Mouse (Mus musculus) forebrain, embryonic 16.5 days (tissue): ENCODE results near the gene Lrrc4. TPM values are rescaled to one million over a fixed set of nuclear protein-coding genes. Genes with fewer than 3 reads are reported as not detected.

Experiments
- ATAC-seq: fragments of 200-750 bp; cut with Nextera tagmentation; 2 replicates; pipeline ENCODE4 v1.8.0; 2017; ENCODE audit warnings: mild to moderate bottlenecking, moderate library complexity
- H3K27ac ChIP-seq: fragments of 300-500 bp; sonication (generic); 2 replicates; pipeline ENCODE4 v1.5.1; 2014; ENCODE audit warnings: low read length, control low read depth
- H3K27me3 ChIP-seq: fragments of 300-500 bp; sonication (generic); replicated peaks from 2 replicates; pipeline ENCODE4 v1.6.1; 2014; ENCODE audit warnings: low read length; ENCODE audit not compliant: control insufficient read depth, insufficient read depth
- H3K36me3 ChIP-seq: fragments of 300-500 bp; sonication (generic); 2 replicates; pipeline ENCODE4 v1.6.1; 2014; ENCODE audit not compliant: control insufficient read depth, insufficient read depth
- H3K4me1 ChIP-seq: fragments of 300-500 bp; sonication (generic); replicated peaks from 2 replicates; pipeline ENCODE4 v1.6.1; 2014; ENCODE audit warnings: low read length; ENCODE audit not compliant: control insufficient read depth, insufficient read depth
- H3K4me2 ChIP-seq: fragments of 300-500 bp; sonication (generic); 2 replicates; pipeline ENCODE4 v1.6.1; 2014; ENCODE audit warnings: mild to moderate bottlenecking, low read length, control low read depth
- H3K4me3 ChIP-seq: fragments of 300-500 bp; sonication (generic); replicated peaks from 2 replicates; pipeline ENCODE4 v1.5.1; 2014; ENCODE audit warnings: mild to moderate bottlenecking, low read length, control low read depth
- H3K9ac ChIP-seq: fragments of 300-500 bp; sonication (generic); replicated peaks from 2 replicates; pipeline ENCODE4 v1.6.1; 2014; ENCODE audit warnings: low read depth, low read length, control low read depth
- H3K9me3 ChIP-seq: fragments of 300-500 bp; sonication (generic); 2 replicates; pipeline ENCODE4 v1.6.1; 2016; ENCODE audit warnings: low read length; ENCODE audit not compliant: control insufficient read depth
- WGBS: fragments of 180-500 bp; shearing (Covaris S2); extraction: QIAGEN DNeasy Blood & Tissue Kit; methylation state at CpG from one replicate; pipeline ENCODE4 v1.1.7; 2014; 5-methylcytosine and 5-hydroxymethylcytosine counted together
- polyA plus RNA-seq: library from polyadenylated mRNA; unstranded; fragments of >200 nt; fragmentation: Nextera tagmentation; extraction: Ambion mirVana; gene quantifications from 2 replicates; pipeline ENCODE4 v1.2.1, GENCODE M21; 2015

Gene Lrrc4
- polyA plus RNA-seq, 1 experiment from 2014 or later: 8.4 TPM

GRCm38 (mm10) chr6:28753681-28754080, 77.9 kb downstream of the Lrrc4 start:
- Histone ChIP-seq H3K27me3 (no peaks in the 10 kb centered on the region), H3K4me2 (peak overlapping the region; percentile 21), H3K9ac (0 out of 2 replicates have a peak overlapping the region, but pooled peaks have one; percentile 11), H3K4me3 (no peak overlapping the region), H3K27ac (peak overlapping the region; percentile 91), H3K9me3 (no peaks in the 10 kb centered on the region), H3K36me3 (no peaks in the 10 kb centered on the region), H3K4me1 (peaks cover 54% of the 10 kb centered on the region)
- 31% methylated on average over 5 of the region's 5 CpGs for WGBS
- peak; percentile 77 for ATAC-seq

GRCm38 (mm10) chr6:28753217-28753616, 78.3 kb downstream of the Lrrc4 start:
- Histone ChIP-seq H3K4me3 (no peak overlapping the region), H3K9ac (no peak overlapping the region), H3K36me3 (no peaks in the 10 kb centered on the region), H3K4me2 (peak overlapping the region; percentile 21; the same call in 1 of the 2 replicates), H3K4me1 (peaks cover 58% of the 10 kb centered on the region), H3K27ac (peak overlapping the region; percentile 91), H3K27me3 (no peaks in the 10 kb centered on the region), H3K9me3 (no peaks in the 10 kb centered on the region)
- 68% methylated on average over 5 of the region's 5 CpGs for WGBS
- peak; percentile 48 for ATAC-seq

- Histone ChIP-seq H3K36me3 (no peaks in the 10 kb centered on the region), H3K4me2 (no peak overlapping the region), H3K9ac (no peak overlapping the region), H3K4me3 (no peak overlapping the region), H3K4me1 (peaks cover 47% of the 10 kb centered on the region), H3K27me3 (no peaks in the 10 kb centered on the region), H3K27ac (no peak overlapping the region), H3K9me3 (no peaks in the 10 kb centered on the region)
- WGBS: 48% methylated on average over 3 of the region's 3 CpGs
- ATAC-seq: no peak
These were observed 80.4 kb downstream of the Lrrc4 start for GRCm38 (mm10) chr6:28751186-28751585.

- Histone ChIP-seq H3K4me3 (no peak overlapping the region), H3K36me3 (no peaks in the 10 kb centered on the region), H3K27ac (no peak overlapping the region), H3K9ac (no peak overlapping the region), H3K27me3 (no peaks in the 10 kb centered on the region), H3K4me1 (peaks cover 41% of the 10 kb centered on the region), H3K9me3 (no peaks in the 10 kb centered on the region), H3K4me2 (no peak overlapping the region)
- ATAC-seq: no peak
- 50% methylated on average over 3 of the region's 3 CpGs for WGBS
These were observed 82.3 kb downstream of the Lrrc4 start for GRCm38 (mm10) chr6:28749224-28749623.

GRCm38 (mm10) chr6:28747931-28748670, 83.4 kb downstream of the Lrrc4 start:
- H3K27me3 ChIP-seq: no peaks in the 10 kb centered on the region
- H3K9ac ChIP-seq: no peak overlapping the region
- no peaks in the 10 kb centered on the region for H3K9me3 ChIP-seq
- WGBS: 69% methylated on average over 14 of the region's 14 CpGs
- H3K4me1 ChIP-seq: peaks cover 35% of the 10 kb centered on the region
- no peaks in the 10 kb centered on the region for H3K36me3 ChIP-seq
- ATAC-seq: no peak
- H3K4me2 ChIP-seq: no peak overlapping the region
- H3K4me3 ChIP-seq: no peak overlapping the region
- 0 out of 2 replicates have a peak overlapping the region, but pooled peaks have one; percentile 7 for H3K27ac ChIP-seq

GRCm38 (mm10) chr6:28747025-28747424, 84.5 kb downstream of the Lrrc4 start:
- peak; percentile 37; the same call in 1 of the 2 replicates for ATAC-seq

GRCm38 (mm10) chr6:28745864-28746263, 85.7 kb downstream of the Lrrc4 start:
- no peak for ATAC-seq
- WGBS: 61% methylated on average over 7 of the region's 7 CpGs

More at GRCm38 (mm10) chr6:28747025-28747424, 84.5 kb downstream of the Lrrc4 start:
- Histone ChIP-seq H3K36me3 (no peaks in the 10 kb centered on the region), H3K9me3 (no peaks in the 10 kb centered on the region), H3K9ac (no peak overlapping the region), H3K27me3 (no peaks in the 10 kb centered on the region), H3K4me2 (no peak overlapping the region), H3K4me3 (no peak overlapping the region), H3K27ac (no peak overlapping the region), H3K4me1 (peaks cover 28% of the 10 kb centered on the region)
- 70% methylated on average over 5 of the region's 5 CpGs for WGBS

GRCm38 (mm10) chr6:28743586-28743985, 88.0 kb downstream of the Lrrc4 start:
- WGBS: 5% methylated on average over 1 of the region's 1 CpGs
- no peaks in the 10 kb centered on the region for H3K36me3 ChIP-seq
- no peaks in the 10 kb centered on the region for H3K27me3 ChIP-seq

More at GRCm38 (mm10) chr6:28745864-28746263, 85.7 kb downstream of the Lrrc4 start:
- Histone ChIP-seq H3K27ac (no peak overlapping the region), H3K4me2 (no peak overlapping the region), H3K27me3 (no peaks in the 10 kb centered on the region), H3K9ac (no peak overlapping the region), H3K36me3 (no peaks in the 10 kb centered on the region), H3K4me1 (peaks cover 25% of the 10 kb centered on the region), H3K4me3 (no peak overlapping the region), H3K9me3 (no peaks in the 10 kb centered on the region)

GRCm38 (mm10) chr6:28737601-28738000, 93.9 kb downstream of the Lrrc4 start:
- H3K9ac ChIP-seq: no peak overlapping the region
- no peak overlapping the region for H3K4me3 ChIP-seq
- no peaks in the 10 kb centered on the region for H3K9me3 ChIP-seq
- ATAC-seq: no peak
- H3K27ac ChIP-seq: no peak overlapping the region
- WGBS: 91% methylated on average over 1 of the region's 1 CpGs
- H3K36me3 ChIP-seq: no peaks in the 10 kb centered on the region
- no peak overlapping the region for H3K4me2 ChIP-seq
- H3K4me1 ChIP-seq: no peaks in the 10 kb centered on the region
- H3K27me3 ChIP-seq: no peaks in the 10 kb centered on the region

More at GRCm38 (mm10) chr6:28743586-28743985, 88.0 kb downstream of the Lrrc4 start:
- H3K4me3 ChIP-seq: no peak overlapping the region
- no peaks in the 10 kb centered on the region for H3K9me3 ChIP-seq
- H3K27ac ChIP-seq: no peak overlapping the region
- H3K9ac ChIP-seq: no peak overlapping the region
- H3K4me2 ChIP-seq: no peak overlapping the region
- peaks cover 10% of the 10 kb centered on the region for H3K4me1 ChIP-seq
- peak; percentile 60; the same call in 1 of the 2 replicates for ATAC-seq
